Mouse (Mus musculus): ENCODE data around the gene D5Ertd579e. TPM values are rescaled to one million over a fixed set of nuclear protein-coding genes. Genes with fewer than 3 reads are reported as not detected.

D5Ertd579e gene
- polyA plus RNA-seq, 1 experiment = 23.1 TPM

GRCm38 (mm10) chr5:36556289-36556688 is 139.5 kb downstream of the D5Ertd579e start:
- Histone ChIP-seq H3K27me3 (ENCODE audit: control insufficient read depth, insufficient read depth, low read length) (no peaks in the 10 kb centered on the region), H3K4me1 (ENCODE audit: control insufficient read depth, insufficient read depth, low read length) (peaks cover 2% of the 10 kb centered on the region; the same call in 1 of the 2 replicates), H3K36me3 (ENCODE audit: control insufficient read depth, insufficient read depth, low read length) (no peaks in the 10 kb centered on the region), H3K4me3 (ENCODE audit: control insufficient read depth, low read depth, low read length) (no peak overlapping the region), H3K27ac (ENCODE audit: control insufficient read depth, insufficient read depth, low read depth, low read length) (no peak overlapping the region)
- TF ChIP-seq CTCF (IDR thresholded peaks at IDR 0.05; ENCODE audit: control insufficient read depth, insufficient read depth, insufficient replicate concordance, low read depth, low read length) = no peak

- H3K4me1 ChIP-seq (ENCODE audit: control insufficient read depth, insufficient read depth, low read length) = peaks cover 2% of the 10 kb centered on the region; the same call in 1 of the 2 replicates
- H3K36me3 ChIP-seq (ENCODE audit: control insufficient read depth, insufficient read depth, low read length) = no peaks in the 10 kb centered on the region
- no peaks in the 10 kb centered on the region for H3K27me3 ChIP-seq (ENCODE audit: control insufficient read depth, insufficient read depth, low read length)
- H3K4me3 ChIP-seq (ENCODE audit: control insufficient read depth, low read depth, low read length) = no peak overlapping the region
- no peak overlapping the region for H3K27ac ChIP-seq (ENCODE audit: control insufficient read depth, insufficient read depth, low read depth, low read length)
- TF ChIP-seq POLR2A (IDR thresholded peaks at IDR 0.05; ENCODE audit: control insufficient read depth, low read depth, low read length) = no peak
- TF ChIP-seq CTCF (IDR thresholded peaks at IDR 0.05; ENCODE audit: control insufficient read depth, insufficient read depth, insufficient replicate concordance, low read depth, low read length) = no peak
These were observed 141.3 kb downstream of the D5Ertd579e start for GRCm38 (mm10) chr5:36554496-36554895.

DNA sequence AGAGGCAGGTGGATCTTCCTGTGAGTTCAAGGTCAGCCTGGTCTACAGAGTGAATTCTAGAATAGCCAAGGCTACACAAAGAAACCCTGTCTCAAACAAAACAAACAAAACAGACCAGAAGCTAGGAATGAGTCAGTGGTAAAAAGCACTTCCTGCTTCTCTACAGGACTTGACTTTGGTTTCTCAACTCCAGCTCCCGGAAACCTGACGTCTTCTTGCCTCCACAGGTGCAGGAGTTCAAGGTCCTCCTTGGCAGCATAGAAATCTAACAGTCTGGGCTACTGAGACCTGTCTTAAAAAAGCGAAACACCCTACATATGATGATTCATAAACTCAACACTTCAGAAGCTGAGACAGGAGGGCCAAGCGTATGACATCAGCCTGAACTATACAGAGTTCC is 141.9 kb downstream of the D5Ertd579e start:
- TF ChIP-seq POLR2A (IDR thresholded peaks at IDR 0.05; ENCODE audit: control insufficient read depth, low read depth, low read length) (no peak), CTCF (IDR thresholded peaks at IDR 0.05; ENCODE audit: control insufficient read depth, insufficient read depth, insufficient replicate concordance, low read depth, low read length) (no peak)
- no peaks in the 10 kb centered on the region for H3K36me3 ChIP-seq (ENCODE audit: control insufficient read depth, insufficient read depth, low read length)
- peaks cover 2% of the 10 kb centered on the region; the same call in 1 of the 2 replicates for H3K4me1 ChIP-seq (ENCODE audit: control insufficient read depth, insufficient read depth, low read length)
- H3K27ac ChIP-seq (ENCODE audit: control insufficient read depth, insufficient read depth, low read depth, low read length) = no peak overlapping the region
- no peaks in the 10 kb centered on the region for H3K27me3 ChIP-seq (ENCODE audit: control insufficient read depth, insufficient read depth, low read length)
- no peak overlapping the region for H3K4me3 ChIP-seq (ENCODE audit: control insufficient read depth, low read depth, low read length)

- Histone ChIP-seq H3K27me3 (ENCODE audit: control insufficient read depth, insufficient read depth, low read length) (no peaks in the 10 kb centered on the region), H3K27ac (ENCODE audit: control insufficient read depth, insufficient read depth, low read depth, low read length) (no peak overlapping the region), H3K4me1 (ENCODE audit: control insufficient read depth, insufficient read depth, low read length) (peaks cover 2% of the 10 kb centered on the region; the same call in 1 of the 2 replicates), H3K36me3 (ENCODE audit: control insufficient read depth, insufficient read depth, low read length) (no peaks in the 10 kb centered on the region), H3K4me3 (ENCODE audit: control insufficient read depth, low read depth, low read length) (no peak overlapping the region)
- no peak for TF ChIP-seq POLR2A (IDR thresholded peaks at IDR 0.05; ENCODE audit: control insufficient read depth, low read depth, low read length)
- TF ChIP-seq CTCF (IDR thresholded peaks at IDR 0.05; ENCODE audit: control insufficient read depth, insufficient read depth, insufficient replicate concordance, low read depth, low read length) = no peak
These were observed 142.7 kb downstream of the D5Ertd579e start for GRCm38 (mm10) chr5:36553056-36553606.

DNA sequence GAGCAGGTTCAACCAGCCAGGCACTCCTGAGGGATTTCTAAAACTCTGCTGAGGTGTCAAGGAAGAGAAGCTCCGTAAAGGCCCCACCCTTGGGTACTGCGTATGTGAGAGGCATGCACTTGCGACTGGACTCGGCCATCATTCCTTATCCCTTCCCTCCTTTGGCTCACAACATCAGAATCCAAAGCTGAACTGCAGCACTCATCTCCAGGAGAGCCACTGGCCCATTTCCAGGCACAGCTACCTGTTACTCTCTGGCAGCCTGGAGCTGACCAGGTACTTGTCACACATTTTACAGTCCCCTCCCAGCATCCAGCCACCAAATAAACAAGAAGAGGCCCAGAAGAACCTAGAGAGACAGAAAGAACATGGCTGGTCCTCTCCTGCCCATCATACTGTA is 143.4 kb downstream of the D5Ertd579e start:
- no peaks in the 10 kb centered on the region for H3K36me3 ChIP-seq (ENCODE audit: control insufficient read depth, insufficient read depth, low read length)
- no peak overlapping the region for H3K4me3 ChIP-seq (ENCODE audit: control insufficient read depth, low read depth, low read length)
- H3K27ac ChIP-seq (ENCODE audit: control insufficient read depth, insufficient read depth, low read depth, low read length) = no peak overlapping the region
- no peaks in the 10 kb centered on the region for H3K27me3 ChIP-seq (ENCODE audit: control insufficient read depth, insufficient read depth, low read length)
- H3K4me1 ChIP-seq (ENCODE audit: control insufficient read depth, insufficient read depth, low read length) = peaks cover 2% of the 10 kb centered on the region; the same call in 1 of the 2 replicates
- no peak for TF ChIP-seq POLR2A (IDR thresholded peaks at IDR 0.05; ENCODE audit: control insufficient read depth, low read depth, low read length)
- no peak for TF ChIP-seq CTCF (IDR thresholded peaks at IDR 0.05; ENCODE audit: control insufficient read depth, insufficient read depth, insufficient replicate concordance, low read depth, low read length)

Other genes starting within 250 kb of the D5Ertd579e start
- 18.2 and 18.5 TPM in 2 replicates for gene Grpel1, start 231.0 kb downstream of the D5Ertd579e start, polyA plus RNA-seq (2012; rRNA removed)
- 34.5 and 36.5 TPM in 2 replicates for gene Tada2b, start 211.7 kb downstream of the D5Ertd579e start, polyA plus RNA-seq (2012; rRNA removed)
- gene Ccdc96, start 211.4 kb downstream of the D5Ertd579e start, polyA plus RNA-seq (2012; rRNA removed) = 61.8 and 64.3 TPM in 2 replicates
- 79.2 and 89.7 TPM in 2 replicates for gene Tbc1d14, start 102.7 kb downstream of the D5Ertd579e start, polyA plus RNA-seq (2012; rRNA removed)
- 22.6 and 22.9 TPM in 2 replicates for gene Bloc1s4, start 52.6 kb upstream of the D5Ertd579e start, polyA plus RNA-seq (2012; rRNA removed)
- 76.5 and 86.7 TPM in 2 replicates for gene Mrfap1, start 100.7 kb upstream of the D5Ertd579e start, polyA plus RNA-seq (2012; rRNA removed)
- gene Man2b2, start 134.6 kb upstream of the D5Ertd579e start, polyA plus RNA-seq (2012; rRNA removed) = 181 and 185 TPM in 2 replicates
- gene Ppp2r2c, start 172.5 kb upstream of the D5Ertd579e start, polyA plus RNA-seq (2012; rRNA removed) = 0.68 and 0.91 TPM in 2 replicates

All from testis, adult 2 months (tissue).